Mouse (Mus musculus) ovary, adult 18-20 months (tissue): ENCODE results near the gene Cdc5l.
"Not testable (repeated sequence)": the region's sequence is repeated elsewhere in the genome, so short reads cannot be mapped to it uniquely, and the experiment has no call there.

Source experiments
- DNase-seq: peaks from one replicate; pipeline ENCODE4 v3.0.0; 2022; ENCODE audit warnings: low spot score, mixed read lengths

The Cdc5l gene

DNA sequence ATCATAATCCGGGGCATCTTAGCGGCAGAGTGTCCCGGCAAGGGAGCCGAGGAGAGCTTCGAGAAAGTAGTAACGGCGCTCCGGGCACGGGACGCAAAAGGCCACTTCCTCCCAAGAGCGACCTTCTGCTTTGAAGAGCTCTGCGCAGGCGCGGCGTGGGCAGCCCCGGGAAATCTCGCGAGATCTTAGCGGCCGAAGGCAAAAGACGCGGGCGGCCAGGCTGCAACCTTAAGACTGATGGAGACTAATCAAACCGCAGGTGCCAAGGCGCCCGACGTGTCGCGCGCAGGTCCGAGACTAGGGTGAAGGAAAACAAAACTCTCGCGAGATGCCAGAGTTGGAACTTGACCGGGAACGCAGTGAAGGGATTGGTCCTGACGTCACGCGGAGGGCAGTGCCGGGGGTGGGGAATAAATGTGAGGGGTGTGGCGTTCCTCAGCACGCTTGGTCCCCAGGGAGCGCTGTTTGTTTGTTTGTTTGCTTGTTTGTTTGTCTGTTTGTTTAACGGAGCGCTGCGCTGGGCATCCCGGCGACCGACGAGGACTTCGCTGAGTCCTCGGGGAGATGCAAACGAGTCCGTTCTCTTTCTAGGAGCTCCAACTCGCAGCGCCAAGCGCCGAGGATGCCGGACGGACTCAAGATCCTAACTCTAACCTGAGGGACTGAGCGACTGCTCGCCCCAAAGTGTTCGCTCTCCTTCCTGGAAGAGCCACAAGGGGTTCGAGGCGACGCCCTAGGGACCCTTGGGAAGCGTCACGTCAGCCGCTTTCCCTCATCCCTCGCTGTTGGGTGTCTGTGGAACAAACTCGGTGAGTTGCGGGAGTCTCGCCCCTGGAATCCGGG is at the start of gene Cdc5l:
TSS of gene Cdc5l (minus strand) at position 319 of the 843 bp plus-strand sequence.
- peak; percentile 96 for DNase-seq

DNA sequence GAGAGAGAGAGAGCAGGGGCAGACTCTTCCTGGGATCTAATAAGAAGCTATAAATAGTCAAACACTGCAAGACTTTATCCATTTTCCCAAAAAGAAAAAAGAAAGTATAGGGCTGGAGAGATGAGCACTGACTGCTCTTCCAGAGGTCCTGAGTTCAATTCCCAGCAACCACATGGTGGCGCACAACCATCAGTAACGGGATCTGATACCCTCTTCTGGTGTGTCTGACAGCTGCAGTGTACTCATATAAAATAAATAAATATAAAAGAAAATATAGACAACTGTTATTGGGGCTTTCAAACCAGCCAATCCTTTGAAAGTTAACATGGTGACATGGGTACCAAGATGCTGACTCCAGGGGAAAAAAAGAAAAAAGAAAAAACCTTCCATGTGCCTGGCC is 46.9 kb upstream of the Cdc5l start:
- DNase-seq: no peak

DNA sequence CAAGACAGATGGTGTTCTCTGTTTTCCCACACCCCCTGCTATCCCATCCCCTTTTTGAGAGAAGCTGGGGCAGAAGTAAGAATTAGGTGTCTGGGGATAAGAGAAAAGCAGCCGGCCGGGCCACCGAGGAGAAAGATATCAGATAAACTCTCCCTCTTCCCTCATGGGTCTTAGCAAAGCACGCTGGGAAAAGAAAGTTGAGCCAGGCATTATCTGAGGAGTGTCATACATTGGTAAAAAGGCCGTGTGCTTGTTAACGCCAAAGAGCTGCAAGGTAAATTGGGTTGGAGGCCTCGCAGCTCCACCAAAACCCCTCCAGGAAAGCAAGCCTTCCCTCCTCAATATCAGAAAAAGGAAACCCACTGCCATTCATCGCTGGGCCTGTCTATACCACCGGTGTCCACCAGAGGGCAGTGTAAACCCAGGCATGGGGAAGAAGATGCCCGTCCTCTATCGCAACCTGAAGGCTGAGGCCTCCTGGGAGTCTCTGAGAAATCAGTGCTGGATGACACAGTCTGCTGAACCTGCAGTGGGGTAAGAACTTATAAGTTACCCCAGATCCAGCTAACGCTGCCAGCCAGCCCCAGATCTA is 44.8 kb upstream of the Cdc5l start:
- DNase-seq: peak; percentile 37

GRCm38 (mm10) chr17:45474669-45475465 is 41.3 kb upstream of the Cdc5l start, which contains the start of gene Spats1:
Spats1 (minus strand) TSS chr17:45475415.
- peak; percentile 47 for DNase-seq

DNA sequence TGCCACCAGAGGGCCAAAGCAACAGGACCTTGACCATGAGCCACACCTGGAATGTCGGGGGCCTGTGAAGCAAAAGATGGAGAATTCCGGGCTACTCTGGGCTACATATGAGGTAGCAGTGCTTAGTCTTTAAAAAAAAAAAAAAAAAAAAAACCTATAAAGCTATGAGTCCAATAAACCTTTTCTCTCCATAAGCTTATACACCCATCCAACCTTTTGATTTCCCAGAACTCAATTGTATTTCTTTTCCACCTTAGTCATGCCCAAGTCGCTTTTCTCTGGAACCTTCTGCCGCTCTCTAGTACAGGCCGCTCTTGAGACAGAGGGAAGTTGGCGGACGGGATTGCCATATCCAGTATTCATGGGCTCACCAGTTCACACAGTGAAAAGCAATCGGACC is 40.6 kb upstream of the Cdc5l start:
- no peak for DNase-seq

GRCm38 (mm10) chr17:45473667-45474066 is 40.1 kb upstream of the Cdc5l start:
- no peak for DNase-seq

DNA sequence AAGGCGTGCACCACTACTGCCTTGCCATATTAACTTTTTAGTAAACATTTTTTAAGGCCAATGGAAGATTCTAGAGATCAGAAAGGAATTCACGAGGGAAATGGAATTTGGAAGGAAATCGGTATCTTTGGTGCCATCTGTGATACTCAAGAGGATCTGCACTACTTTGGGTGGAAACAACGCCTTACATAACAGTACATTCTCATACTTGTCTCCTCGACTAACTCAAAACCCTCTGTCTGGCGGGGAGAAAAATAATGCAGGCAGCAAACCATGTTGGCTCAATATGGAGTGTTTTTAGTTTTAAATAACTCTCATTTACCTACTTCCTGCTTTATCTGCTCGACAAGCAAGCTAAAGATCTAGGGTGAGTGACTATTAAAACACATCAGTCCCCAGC is 37.2 kb upstream of the Cdc5l start:
- no peak for DNase-seq

- DNase-seq: no peak
These were observed 34.8 kb upstream of the Cdc5l start for GRCm38 (mm10) chr17:45468302-45468701.

DNA sequence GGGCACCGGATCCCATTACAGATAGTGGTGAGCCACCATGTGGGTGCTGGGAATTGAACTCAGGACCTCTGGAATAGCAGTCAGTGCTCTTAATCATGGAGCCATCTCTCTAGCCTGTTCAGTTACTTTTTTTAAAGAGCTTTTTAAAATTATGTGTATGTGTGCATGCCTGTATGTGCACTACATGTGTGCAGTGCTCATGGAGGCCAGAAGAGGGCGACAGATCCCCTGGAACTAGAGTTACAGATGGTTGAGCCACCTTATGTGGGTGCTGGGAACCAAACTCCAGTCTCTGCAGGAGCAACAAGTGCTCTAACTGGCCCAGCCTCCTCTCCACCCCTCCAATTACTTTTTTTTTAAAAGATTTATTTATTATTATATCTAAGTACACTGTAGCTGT is 33.2 kb upstream of the Cdc5l start:
- DNase-seq: no peak

GRCm38 (mm10) chr17:45464255-45464654 is 30.7 kb upstream of the Cdc5l start:
- no peak for DNase-seq

DNA sequence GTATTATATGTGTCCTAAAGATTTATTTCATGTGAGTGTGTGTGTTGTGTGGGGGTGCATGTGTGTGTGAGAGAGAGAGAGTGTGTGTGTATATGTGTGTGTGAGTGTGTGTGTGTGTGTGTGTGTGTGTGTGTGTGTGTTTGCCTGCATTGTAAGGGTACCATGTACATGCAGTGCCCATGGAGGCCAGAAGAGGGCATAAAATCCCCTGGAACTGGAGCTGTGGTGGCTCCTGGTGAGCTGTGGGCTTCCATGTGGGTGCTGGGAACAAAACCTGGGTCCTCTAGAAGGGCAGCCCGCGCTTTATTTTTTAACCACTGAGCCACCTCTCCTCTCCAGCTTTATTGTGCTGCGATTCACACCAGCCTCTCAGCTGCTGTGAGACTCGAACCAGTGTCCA is 29.0 kb upstream of the Cdc5l start:
- no peak for DNase-seq

DNA sequence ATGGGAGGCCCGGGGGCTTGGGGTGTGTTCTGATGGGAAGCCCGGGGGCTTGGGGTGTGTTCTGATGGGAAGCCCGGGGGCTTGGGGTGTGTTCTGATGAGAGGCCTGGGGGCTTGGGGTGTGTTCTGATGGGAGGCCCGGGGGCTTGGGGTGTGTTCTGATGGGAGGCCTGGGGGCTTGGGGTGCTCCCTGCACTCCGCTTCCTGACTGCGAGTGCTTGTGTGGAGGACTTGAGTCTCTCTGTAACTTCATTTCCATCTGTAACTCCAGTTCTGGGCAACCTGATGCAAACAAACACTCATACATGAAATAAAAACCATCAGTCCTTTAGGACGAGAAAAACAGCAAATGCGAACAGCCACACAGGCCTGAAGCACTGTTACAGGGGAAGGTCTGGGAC is 25.5 kb upstream of the Cdc5l start:
- DNase-seq: no peak

- no peak for DNase-seq
These were observed 25.0 kb upstream of the Cdc5l start for GRCm38 (mm10) chr17:45458516-45458915.

- no peak for DNase-seq
These were observed 23.9 kb upstream of the Cdc5l start for GRCm38 (mm10) chr17:45457487-45457886.

DNA sequence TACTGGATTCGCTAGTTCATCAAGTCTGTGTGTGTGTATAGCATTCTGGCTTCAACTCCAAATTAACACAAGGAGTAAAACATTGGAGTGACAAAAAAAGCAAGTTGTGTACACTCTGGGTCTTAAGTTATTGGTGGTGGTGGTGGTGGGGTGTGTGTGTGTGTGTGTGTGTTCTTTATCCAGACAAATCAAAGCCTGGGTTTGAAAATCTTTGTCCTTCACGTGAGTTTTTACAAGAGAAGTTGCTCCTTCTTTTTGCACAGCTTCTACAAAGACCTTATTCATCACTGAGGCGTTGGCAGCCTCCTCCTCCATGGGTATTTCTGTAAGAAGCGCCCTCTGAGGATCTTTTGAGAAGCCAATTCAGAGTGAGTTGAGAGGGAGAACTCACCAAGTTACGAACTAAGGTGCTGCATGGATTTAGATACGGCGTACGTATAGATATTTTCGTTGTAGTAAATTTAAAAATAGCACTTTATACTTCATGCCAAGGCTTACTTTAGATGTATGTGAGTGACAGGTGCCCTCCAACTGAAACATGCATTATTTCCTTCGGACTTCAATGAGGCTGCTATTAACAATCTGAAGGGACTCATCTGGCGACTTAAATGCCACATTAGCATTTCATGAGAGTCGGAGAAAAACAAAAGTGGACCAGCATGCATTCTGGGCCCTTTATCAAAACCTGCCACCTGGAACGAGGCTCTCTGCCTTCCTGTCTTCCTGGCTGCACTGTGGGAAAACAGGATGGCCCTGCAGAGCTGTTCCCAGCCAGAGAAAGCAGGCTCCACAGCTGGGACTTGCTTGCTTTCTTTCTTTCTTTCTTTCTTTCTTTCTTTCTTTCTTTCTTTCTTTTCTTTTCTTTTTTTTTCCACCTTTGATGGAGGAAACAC is 23.0 kb upstream of the Cdc5l start:
- no peak for DNase-seq

DNA sequence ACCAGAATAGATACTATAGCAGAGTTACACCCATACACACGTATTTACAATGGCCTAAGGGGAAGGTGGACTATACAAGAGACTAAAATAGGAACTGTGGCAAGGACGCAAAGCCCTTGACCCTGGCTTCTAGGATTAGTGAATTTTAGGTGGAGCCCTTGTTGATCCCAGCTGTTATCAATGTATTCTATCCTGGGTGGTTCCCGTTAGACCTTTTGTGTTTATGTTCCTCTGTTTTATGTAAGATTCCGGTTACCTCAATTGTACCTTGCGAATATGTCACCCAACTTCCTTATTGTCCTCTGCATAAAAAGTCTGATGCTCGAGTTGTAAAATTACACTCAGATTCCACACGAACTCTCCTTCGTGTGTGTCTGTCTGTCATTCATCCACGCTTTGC is 22.2 kb upstream of the Cdc5l start:
- not testable (repeated sequence) for DNase-seq

GRCm38 (mm10) chr17:45454794-45455193 is 21.3 kb upstream of the Cdc5l start:
- DNase-seq: no peak

- DNase-seq: no peak
These were observed 18.7 kb upstream of the Cdc5l start for GRCm38 (mm10) chr17:45452271-45452670.

- DNase-seq: no peak
These were observed 16.6 kb upstream of the Cdc5l start for GRCm38 (mm10) chr17:45450153-45450552.

- no peak for DNase-seq
These were observed 16.0 kb upstream of the Cdc5l start for GRCm38 (mm10) chr17:45449586-45449985.

DNA sequence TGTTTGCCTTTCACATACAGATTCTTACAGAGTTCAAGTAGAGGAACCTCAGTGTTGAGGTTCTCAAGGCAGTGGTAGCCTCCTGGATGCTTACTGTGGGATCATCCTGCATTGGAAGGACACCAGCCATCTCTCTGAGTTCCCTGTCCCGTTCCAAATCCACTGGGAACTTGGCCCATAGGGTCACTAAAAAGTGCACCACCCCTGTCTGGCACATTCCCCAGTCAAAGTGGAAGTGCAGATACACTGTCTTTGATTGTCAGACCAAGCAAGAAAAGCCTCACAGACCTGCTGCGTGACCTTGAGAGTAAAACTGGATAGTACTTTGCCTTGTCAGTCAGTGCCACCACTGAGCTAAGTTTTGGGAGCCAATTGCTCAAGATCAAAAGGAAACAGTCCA is 13.5 kb upstream of the Cdc5l start:
- DNase-seq: no peak

- no peak for DNase-seq
These were observed 12.4 kb upstream of the Cdc5l start for GRCm38 (mm10) chr17:45445923-45446322.
